Mouse (Mus musculus) liver, adult (tissue): ENCODE results near the gene Col8a1.

Source experiments
- GATA4 ChIP-seq: IDR thresholded peaks from 2 replicates; pipeline ENCODE4 v1.6.1; 2014; ENCODE audit warnings: mild to moderate bottlenecking, low read length; ENCODE audit not compliant: insufficient replicate concordance

The Col8a1 gene

DNA sequence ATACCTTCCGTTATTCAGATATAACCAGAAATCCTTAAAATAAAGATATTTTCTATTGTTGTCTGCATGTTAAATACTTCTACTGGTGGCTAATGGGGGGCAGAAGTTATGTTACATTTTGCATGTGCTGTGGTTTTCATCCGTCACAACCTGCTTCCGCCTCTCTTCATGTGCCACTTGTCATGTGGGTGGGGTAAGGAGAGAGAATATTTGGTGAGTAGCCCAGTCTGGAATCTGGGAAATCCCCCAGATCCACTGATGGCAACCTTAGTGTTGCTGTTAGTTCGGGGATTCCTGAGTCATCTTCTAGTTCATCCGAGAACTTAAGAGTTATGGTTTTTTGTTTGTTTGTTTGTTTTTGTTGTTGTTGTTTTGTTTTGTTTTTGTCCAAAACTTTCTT lies 55.8 kb downstream of the Col8a1 start:
- TF ChIP-seq GATA4: no peak

DNA sequence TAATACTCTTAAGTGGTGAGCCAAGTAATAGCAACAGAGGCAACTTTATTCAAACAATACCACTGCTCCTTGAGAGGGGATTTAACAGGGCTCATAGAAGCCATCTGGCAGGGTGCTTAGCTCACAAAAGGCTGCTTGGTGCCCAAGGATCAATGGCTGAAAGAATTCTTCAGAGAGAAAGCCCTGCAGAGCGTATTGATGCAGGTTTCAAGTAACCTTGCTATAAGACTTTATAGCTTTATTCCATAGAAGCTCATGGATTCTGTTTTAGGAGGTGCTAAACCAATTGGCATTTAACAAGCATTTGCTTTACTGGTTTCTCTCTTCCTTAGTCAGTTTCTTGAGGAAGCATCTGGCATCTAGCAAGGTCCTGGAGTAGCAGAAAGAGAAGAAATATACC lies 59.8 kb downstream of the Col8a1 start:
- TF ChIP-seq GATA4: no peak

GRCm38 (mm10) chr16:57693906-57694522 lies 60.5 kb downstream of the Col8a1 start:
- TF ChIP-seq GATA4: no peak

- TF ChIP-seq GATA4: no peak
Observed at GRCm38 (mm10) chr16:57685790-57686399, 68.6 kb downstream of the Col8a1 start.

- TF ChIP-seq GATA4: no peak
Observed at GRCm38 (mm10) chr16:57672251-57672650, 82.3 kb downstream of the Col8a1 start.

DNA sequence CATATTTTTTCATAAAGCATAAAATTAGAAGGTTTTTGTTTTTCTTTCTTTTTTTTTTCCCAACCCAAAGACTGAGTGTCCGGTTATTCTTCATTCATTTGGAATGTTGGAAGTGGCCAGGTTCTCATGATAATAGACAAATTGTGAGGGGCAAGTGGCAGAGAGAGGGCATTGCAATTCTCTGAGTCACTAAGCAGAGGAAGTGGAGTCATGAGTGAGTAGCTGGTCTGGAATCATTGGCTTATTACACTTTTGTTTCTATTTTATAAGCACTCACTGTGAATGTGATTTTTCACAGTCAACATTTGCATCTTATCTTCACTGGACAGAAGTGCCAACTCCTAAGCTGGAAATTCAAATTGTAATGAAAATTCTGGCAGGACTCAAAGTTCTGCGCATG lies 82.9 kb downstream of the Col8a1 start:
- no peak for TF ChIP-seq GATA4

- TF ChIP-seq GATA4: no peak
Observed at GRCm38 (mm10) chr16:57669348-57669747, 85.2 kb downstream of the Col8a1 start.

DNA sequence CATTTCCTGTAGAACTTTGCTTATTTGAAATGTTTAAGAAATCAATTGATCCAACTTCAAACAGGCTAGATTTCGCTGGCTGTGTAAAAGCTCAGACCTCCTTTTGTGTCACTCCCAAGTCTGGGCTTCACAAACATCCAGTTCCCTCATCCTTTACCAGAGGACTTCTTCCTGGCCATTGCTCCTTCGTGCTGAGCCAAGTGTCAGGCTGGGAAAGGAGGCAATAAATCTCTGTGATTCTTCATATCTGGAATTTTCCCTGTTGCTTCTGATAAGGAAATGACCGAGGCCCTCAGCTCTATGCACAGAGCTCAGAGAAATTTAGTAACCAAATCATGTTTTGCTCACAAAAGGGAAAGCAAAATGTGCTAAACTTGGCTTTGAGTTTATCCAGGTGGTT lies 91.9 kb downstream of the Col8a1 start:
- TF ChIP-seq GATA4: no peak

DNA sequence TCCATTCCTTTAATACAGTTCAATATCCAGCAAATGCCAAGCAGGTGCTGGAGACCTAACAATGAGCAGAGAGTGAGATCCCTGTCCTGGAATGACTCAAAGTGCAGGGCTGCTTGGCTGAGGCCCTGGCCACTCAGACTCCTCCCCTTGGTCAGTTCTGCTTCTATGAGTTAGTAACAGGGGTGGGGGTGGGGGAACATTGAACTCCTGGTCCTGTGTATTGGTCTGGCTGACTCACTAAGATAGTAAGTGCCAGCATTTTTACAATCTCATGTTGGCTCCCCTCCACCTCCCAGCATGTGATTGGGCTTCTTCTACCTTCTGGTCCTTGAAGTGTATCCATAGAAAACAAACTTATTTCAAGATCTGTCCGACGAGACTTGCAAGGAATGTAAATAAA lies 104.6 kb downstream of the Col8a1 start:
- no peak for TF ChIP-seq GATA4

- no peak for TF ChIP-seq GATA4
Observed at GRCm38 (mm10) chr16:57641346-57641885, 113.1 kb downstream of the Col8a1 start.

GRCm38 (mm10) chr16:57634766-57635165 lies 119.8 kb downstream of the Col8a1 start:
- TF ChIP-seq GATA4: no peak

- TF ChIP-seq GATA4: no peak
Observed at GRCm38 (mm10) chr16:57634191-57634590, 120.3 kb downstream of the Col8a1 start.

GRCm38 (mm10) chr16:57611768-57612167 lies 142.8 kb downstream of the Col8a1 start:
- no peak for TF ChIP-seq GATA4

GRCm38 (mm10) chr16:57606444-57607227 lies 147.9 kb downstream of the Col8a1 start, which contains the start of gene Cmss1:
Gene Cmss1, minus strand, starts transcription at chr16:57606864.
- no peak for TF ChIP-seq GATA4

- TF ChIP-seq GATA4: no peak
Observed at GRCm38 (mm10) chr16:57601031-57601430, 153.5 kb downstream of the Col8a1 start.
